Mouse (Mus musculus) heart, postnatal 4 days (tissue): Measurements from ENCODE around the gene Klf2. TPM values are rescaled to one million over a fixed set of nuclear protein-coding genes. Genes with fewer than 3 reads are reported as not detected.

Source experiments
- total RNA-seq, 2 experiments: library from RNA; stranded (reverse); gene quantifications; 2 replicates each; pipeline ENCODE4 v1.2.3; 2021

Klf2 gene
- total RNA-seq, 2 experiments from 2014 or later, result 65.3 to 68.2 TPM

Other genes starting within 250 kb of the Klf2 start
- gene Olfr373, start 235.9 kb upstream of the Klf2 start, total RNA-seq, result not detected
- gene Olfr374, start 212.0 kb upstream of the Klf2 start, total RNA-seq, result not detected
- 100 to 1,000 TPM; 269 to 284 TPM for gene Tpm4, start 184.1 kb upstream of the Klf2 start, total RNA-seq
- gene Rab8a, start 157.8 kb upstream of the Klf2 start, total RNA-seq, result 10 to 100 TPM; 38.1 to 43.2 TPM
- under 1 TPM in 1 of 2 experiments, not detected in 1; 0.14 TPM for gene Hsh2d, start 129.4 kb upstream of the Klf2 start, total RNA-seq
- not detected for gene Cib3, start 106.2 kb upstream of the Klf2 start, total RNA-seq
- not detected for gene Gm11034, start 105.4 kb upstream of the Klf2 start, total RNA-seq
- 10 to 100 TPM; 25.4 to 26.5 TPM for gene Fam32a, start 99.3 kb upstream of the Klf2 start, total RNA-seq
- 10 to 100 TPM; 66.5 to 71.7 TPM for gene Ap1m1, start 79.0 kb upstream of the Klf2 start, total RNA-seq
- gene Gm10282, start 13.8 kb upstream of the Klf2 start, total RNA-seq, result 10 to 100 TPM; 34.9 to 36.3 TPM
- 10 to 100 TPM; 56.8 to 60.0 TPM for gene Eps15l1, start 102.4 kb downstream of the Klf2 start, total RNA-seq
- 1 to 10 TPM; 1.4 to 1.6 TPM for gene Calr3, start 124.8 kb downstream of the Klf2 start, total RNA-seq
- gene 1700030K09Rik, start 124.8 kb downstream of the Klf2 start, total RNA-seq, result 1 to 10 TPM; 5.4 to 8.2 TPM
- 10 to 100 TPM; 55.6 to 64.5 TPM for gene Cherp, start 156.2 kb downstream of the Klf2 start, total RNA-seq
- 10 to 100 TPM; 25.6 to 27.1 TPM for gene Slc35e1, start 173.6 kb downstream of the Klf2 start, total RNA-seq
- 1 to 10 TPM; 8.6 TPM for gene Med26, start 229.2 kb downstream of the Klf2 start, total RNA-seq